Mouse (Mus musculus) thymus, adult 2 months (tissue): Measurements from ENCODE around the gene Qdpr. TPM values are rescaled to one million over a fixed set of nuclear protein-coding genes. Genes with fewer than 3 reads are reported as not detected.

Source experiments
- DNase-seq: peaks from one replicate; pipeline ENCODE4 v3.0.0; 2021
- H3K27ac ChIP-seq: fragments of 200-500 bp; 2 replicates; pipeline ENCODE4 v1.5.1; 2012; ENCODE audit warnings: low read length, control low read depth; ENCODE audit not compliant: control insufficient read depth, insufficient read depth
- H3K27me3 ChIP-seq: fragments of 200-500 bp; 2 replicates; pipeline ENCODE4 v1.6.1; 2012; ENCODE audit warnings: mild to moderate bottlenecking, low read length, moderate library complexity, mixed read lengths; ENCODE audit not compliant: control insufficient read depth, insufficient read depth
- H3K36me3 ChIP-seq: fragments of 200-500 bp; 2 replicates; pipeline ENCODE4 v1.6.1; 2012; ENCODE audit warnings: mild to moderate bottlenecking, low read length, moderate library complexity; ENCODE audit not compliant: control insufficient read depth, insufficient read depth
- H3K4me1 ChIP-seq: fragments of 200-500 bp; replicated peaks from 2 replicates; pipeline ENCODE4 v1.6.1; 2012; ENCODE audit warnings: low read length; ENCODE audit not compliant: control insufficient read depth, insufficient read depth
- H3K4me3 ChIP-seq: fragments of 200-500 bp; 2 replicates; pipeline ENCODE4 v1.5.1; 2012; ENCODE audit warnings: mild to moderate bottlenecking, low read length, control low read depth, moderate library complexity; ENCODE audit not compliant: control insufficient read depth, insufficient read depth
- CTCF ChIP-seq: fragments of 200-500 bp; IDR thresholded peaks from 2 replicates; pipeline ENCODE4 v1.5.1; 2012; ENCODE audit warnings: mild to moderate bottlenecking, control low read depth, low read length, moderate library complexity, borderline replicate concordance; ENCODE audit not compliant: control insufficient read depth, poor library complexity, insufficient read depth; ENCODE audit errors: extremely low read depth
- POLR2A ChIP-seq: fragments of 200-500 bp; IDR thresholded peaks from 2 replicates; pipeline ENCODE4 v1.6.1; 2012; ENCODE audit warnings: mild to moderate bottlenecking, low read length, control low read depth, moderate library complexity; ENCODE audit not compliant: control insufficient read depth, poor library complexity, insufficient read depth; ENCODE audit errors: extremely low read depth
- WGBS: fragments of 180-500 bp; shearing (Covaris S2); methylation state at CpG from one replicate; pipeline ENCODE4 v1.1.7; 2018; 5-methylcytosine and 5-hydroxymethylcytosine counted together
- polyA plus RNA-seq: library from polyadenylated mRNA; depleted of rRNA; stranded (reverse); fragments of >200 nt; gene quantifications from 2 replicates; pipeline ENCODE4 v1.2.3, GENCODE M21; 2012; rRNA removed

Qdpr gene
- 52.3 and 54.3 TPM in 2 replicates for polyA plus RNA-seq

DNA sequence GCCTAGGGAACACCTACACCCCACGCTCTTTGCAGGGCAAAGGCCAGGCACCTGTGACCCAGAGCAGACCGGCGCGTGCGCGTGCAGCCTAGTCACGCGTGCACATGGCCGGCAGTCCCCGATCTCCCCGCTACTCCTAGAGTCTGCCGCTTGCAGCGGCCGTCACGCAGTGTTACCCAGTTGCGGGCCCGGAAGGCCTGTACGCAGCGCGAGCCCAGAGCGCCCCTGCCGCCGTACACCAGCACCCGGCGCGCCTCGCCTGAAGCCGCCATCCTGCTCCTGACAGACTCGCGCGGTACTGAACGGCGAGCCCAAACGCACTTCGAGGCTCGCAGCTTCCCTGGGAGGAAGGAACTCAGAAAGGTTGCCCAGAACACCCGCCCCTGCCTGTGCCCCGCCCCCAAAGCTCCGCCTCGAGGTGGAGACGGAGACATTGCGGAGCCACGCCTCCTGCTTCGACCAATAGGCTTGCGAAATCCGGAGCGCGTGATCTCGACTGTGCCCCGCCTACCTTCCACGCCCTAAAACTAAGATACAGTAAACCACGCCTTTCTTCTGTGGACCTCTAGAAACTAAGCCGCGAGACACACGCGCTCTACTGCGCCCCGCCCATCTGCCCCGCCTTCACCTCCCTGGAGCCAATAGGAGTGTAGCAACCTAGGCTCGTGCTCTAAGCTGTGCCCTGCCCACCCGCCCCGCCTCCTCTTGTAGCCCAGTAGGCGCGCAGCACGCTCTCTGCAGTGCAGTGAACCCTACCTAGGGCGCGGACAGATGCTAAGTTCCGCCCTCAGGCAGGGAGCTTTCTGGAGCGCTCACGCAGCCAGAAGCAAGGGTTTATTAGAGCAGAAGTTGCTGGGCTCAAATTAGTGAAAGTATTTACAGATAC lies at the start of gene Qdpr:
Qdpr (minus strand) TSS at position 406 of the 886 bp plus-strand sequence.
- DNase-seq = peak; percentile 94
- under 1% methylated on average over 70 of the region's 70 CpGs for WGBS
- no peaks in the 10 kb centered on the region for H3K36me3 ChIP-seq

GRCm38 (mm10) chr5:45497564-45497963 lies 47.5 kb upstream of the Qdpr start:
- Histone ChIP-seq H3K27ac (no peak overlapping the region), H3K4me3 (no peak overlapping the region), H3K4me1 (peaks cover 6% of the 10 kb centered on the region), H3K36me3 (no peaks in the 10 kb centered on the region), H3K27me3 (no peaks in the 10 kb centered on the region)
- no peak for DNase-seq
- TF ChIP-seq POLR2A = no peak
- TF ChIP-seq CTCF = no peak
- 92% methylated on average over 5 of the region's 5 CpGs for WGBS

More for the DNA sequence above, at the start of gene Qdpr:
- Histone ChIP-seq H3K27me3 (no peaks in the 10 kb centered on the region), H3K4me1 (peaks cover 9% of the 10 kb centered on the region), H3K27ac (no peak within 1 kb of the TSS), H3K4me3 (peak within 1 kb of the TSS; percentile 54)
- TF ChIP-seq POLR2A (peak; percentile 61; the same call in 1 of the 2 replicates), CTCF (peak; percentile 56; the same call in 1 of the 2 replicates)

GRCm38 (mm10) chr5:45496930-45497550 lies 47.0 kb upstream of the Qdpr start:
- WGBS = 95% methylated on average over 12 of the region's 12 CpGs
- TF ChIP-seq CTCF (no peak), POLR2A (no peak)
- Histone ChIP-seq H3K4me3 (no peak overlapping the region), H3K27me3 (no peaks in the 10 kb centered on the region), H3K4me1 (peaks cover 6% of the 10 kb centered on the region), H3K27ac (no peak overlapping the region), H3K36me3 (no peaks in the 10 kb centered on the region)
- no peak for DNase-seq

- Histone ChIP-seq H3K4me3 (no peak overlapping the region), H3K27ac (no peak overlapping the region), H3K36me3 (no peaks in the 10 kb centered on the region), H3K27me3 (no peaks in the 10 kb centered on the region), H3K4me1 (peaks cover 6% of the 10 kb centered on the region)
- TF ChIP-seq POLR2A (no peak), CTCF (no peak)
- 92% methylated on average over 4 of the region's 4 CpGs for WGBS
- no peak for DNase-seq
Observed at GRCm38 (mm10) chr5:45496479-45496878, 46.4 kb upstream of the Qdpr start.

GRCm38 (mm10) chr5:45496042-45496441 lies 46.0 kb upstream of the Qdpr start:
- peaks cover 6% of the 10 kb centered on the region for H3K4me1 ChIP-seq
- no peak overlapping the region for H3K27ac ChIP-seq
- no peak overlapping the region for H3K4me3 ChIP-seq
- H3K36me3 ChIP-seq = no peaks in the 10 kb centered on the region
- H3K27me3 ChIP-seq = no peaks in the 10 kb centered on the region
- no peak for DNase-seq
- TF ChIP-seq CTCF (no peak), POLR2A (no peak)

GRCm38 (mm10) chr5:45495429-45495975 lies 45.5 kb upstream of the Qdpr start:
- H3K4me1 ChIP-seq = peaks cover 6% of the 10 kb centered on the region
- H3K36me3 ChIP-seq = no peaks in the 10 kb centered on the region
- no peaks in the 10 kb centered on the region for H3K27me3 ChIP-seq
- TF ChIP-seq CTCF (no peak), POLR2A (no peak)
- no peak for DNase-seq
- WGBS = 90% methylated on average over 3 of the region's 3 CpGs
- no peak overlapping the region for H3K4me3 ChIP-seq
- no peak overlapping the region for H3K27ac ChIP-seq
